Comparison of ENCODE assay signal across 9 mouse cellular contexts in the genomic region with DNA sequence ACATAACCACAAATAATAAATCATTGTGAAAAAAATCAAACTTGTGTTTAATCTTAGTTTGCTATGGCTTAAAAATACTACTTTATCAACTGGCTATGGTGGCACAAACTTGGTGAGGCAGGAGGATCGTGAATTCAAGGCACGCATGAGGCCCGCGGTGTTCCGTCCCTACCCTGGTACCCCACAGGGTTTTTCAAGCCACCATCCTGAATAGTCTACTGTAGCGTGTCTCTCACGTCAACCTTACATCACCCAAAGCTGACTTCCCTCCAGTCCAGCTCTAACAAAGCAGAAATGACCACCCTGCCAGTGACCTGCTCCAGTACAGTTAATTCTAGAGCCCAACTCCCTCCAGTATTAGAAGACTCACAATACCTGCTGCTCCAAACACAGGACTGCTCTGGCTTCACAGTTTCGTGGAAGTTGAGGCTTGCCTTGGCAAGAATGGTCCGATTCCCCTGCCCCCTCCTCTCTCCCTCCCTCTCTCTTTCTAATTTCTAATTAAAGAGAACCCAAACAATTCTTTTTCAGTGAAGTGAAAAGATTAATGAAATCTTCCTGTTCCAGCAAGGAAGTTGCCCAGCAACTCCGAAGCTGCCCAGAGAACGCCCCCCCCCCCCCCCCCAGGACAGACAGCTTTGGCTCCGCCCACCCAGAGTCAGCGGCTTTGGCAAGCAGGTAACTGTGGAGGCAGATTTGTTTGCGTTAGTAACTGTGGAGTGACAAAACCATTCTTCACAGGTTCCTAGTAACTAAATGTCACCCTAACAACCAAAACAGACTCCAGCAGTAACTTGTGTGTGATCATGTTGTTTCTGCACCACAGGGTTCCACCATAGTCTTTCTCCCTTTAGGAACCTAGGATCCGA. TPM values are rescaled to one million over a fixed set of nuclear protein-coding genes. Genes with fewer than 3 reads are reported as not detected.
DNase-seq lines count a peak whose midpoint lies in the region; ATAC-seq and TF ChIP-seq lines count a peak whose summit lies in the region.
"Had no signal": no experiment of that assay in that cellular context is flagged by ENCODE, and none has a peak within 500 bp of the region (broad histone marks: within the 10 kb centered on the region; RNA-seq: fewer than 3 reads in every experiment).

A gene (minus strand): TSS at position 606 of the 869 bp plus-strand sequence.

- H3K4me1 ChIP-seq in liver, adult 2 months (ENCODE audit: control insufficient read depth, insufficient read depth, low read length): no peaks in the 10 kb centered on the region; the same call in 1 of the 2 replicates
- H3K4me1 ChIP-seq in liver, embryonic 12.5 days: no peaks in the 10 kb centered on the region
- peaks cover 13% of the 10 kb centered on the region for H3K4me1 ChIP-seq in forebrain, embryonic 12.5 days
- peaks cover 2% of the 10 kb centered on the region; the same call in 1 of the 2 replicates for H3K4me1 ChIP-seq in limb, embryonic 14.5 days (ENCODE audit: control insufficient read depth, insufficient read depth, low read length)
- 0 out of 2 replicates have a peak, but pooled peaks cover 12% of the 10 kb centered on the region for H3K4me1 ChIP-seq in neural tube, embryonic 15.5 days

- ATAC-seq in liver, embryonic 12.5 days: no peak
- no peak for ATAC-seq in forebrain, embryonic 12.5 days (ENCODE audit: low FRiP score)
- ATAC-seq in limb, embryonic 14.5 days (ENCODE audit: low FRiP score, low read depth): no peak
- ATAC-seq in neural tube, embryonic 15.5 days (ENCODE audit: low FRiP score): peak; percentile 76
- no peak for ATAC-seq in megakaryocyte-erythroid progenitor cell, adult 5-6 weeks (replicated peaks; ENCODE audit: low FRiP score, low TSS enrichment, poor library complexity, severe bottlenecking)

- no peak for TF ChIP-seq CTCF in liver, adult 2 months (IDR thresholded peaks at IDR 0.05; ENCODE audit: low read depth, low read length)

- H3K4me2 ChIP-seq in liver, embryonic 12.5 days: no peak within 1 kb of the TSS
- H3K4me2 ChIP-seq in forebrain, embryonic 12.5 days: peak within 1 kb of the TSS; percentile 9; the same call in 1 of the 2 replicates
- no peak within 1 kb of the TSS for H3K4me2 ChIP-seq in limb, embryonic 14.5 days (replicated peaks; ENCODE audit: low read depth, low read length, severe bottlenecking)
- H3K4me2 ChIP-seq in neural tube, embryonic 15.5 days: peak within 1 kb of the TSS; percentile 35

- peak; percentile 10 for DNase-seq in liver, adult 2 months (ENCODE audit: extremely low read depth, low read depth, low spot score)
- peak; percentile 38 for DNase-seq in limb, embryonic 14.5 days (ENCODE audit: low spot score)
- DNase-seq in cerebellum, adult 9-11 months: no peak
- no peak for DNase-seq in urinary bladder, adult 2 months (ENCODE audit: low spot score)

- no peak for TF ChIP-seq POLR2A in liver, adult 2 months (IDR thresholded peaks at IDR 0.05; ENCODE audit: extremely low read depth, insufficient read depth, low read length)
- no peak for TF ChIP-seq POLR2A in limb, embryonic 14.5 days (IDR thresholded peaks at IDR 0.05; ENCODE audit: borderline replicate concordance, extremely low read depth, insufficient read depth, insufficient read length)

- H3K9ac ChIP-seq in liver, adult 2 months (ENCODE audit: low read depth, low read length): no peak within 1 kb of the TSS
- no peak within 1 kb of the TSS for H3K9ac ChIP-seq in liver, embryonic 12.5 days
- no peak within 1 kb of the TSS for H3K9ac ChIP-seq in forebrain, embryonic 12.5 days
- no peak within 1 kb of the TSS for H3K9ac ChIP-seq in limb, embryonic 14.5 days (ENCODE audit: low read depth, low read length, severe bottlenecking)
- no peak within 1 kb of the TSS for H3K9ac ChIP-seq in neural tube, embryonic 15.5 days (replicated peaks)

- no peaks in the 10 kb centered on the region for H3K27me3 ChIP-seq in liver, adult 2 months (ENCODE audit: control insufficient read depth, insufficient read depth, low read length)
- H3K27me3 ChIP-seq in liver, embryonic 12.5 days (replicated peaks): no peaks in the 10 kb centered on the region
- no peaks in the 10 kb centered on the region for H3K27me3 ChIP-seq in forebrain, embryonic 12.5 days
- H3K27me3 ChIP-seq in limb, embryonic 14.5 days (ENCODE audit: control insufficient read depth, insufficient read depth, low read length): no peaks in the 10 kb centered on the region
- H3K27me3 ChIP-seq in neural tube, embryonic 15.5 days (replicated peaks): no peaks in the 10 kb centered on the region

- H3K4me3 ChIP-seq in liver, adult 2 months (ENCODE audit: insufficient read depth, low read depth, low read length): no peak within 1 kb of the TSS
- H3K4me3 ChIP-seq in liver, embryonic 12.5 days: no peak within 1 kb of the TSS
- H3K4me3 ChIP-seq in forebrain, embryonic 12.5 days (replicated peaks): no peak within 1 kb of the TSS
- no peak within 1 kb of the TSS for H3K4me3 ChIP-seq in limb, embryonic 14.5 days (replicated peaks; ENCODE audit: low read length)
- no peak within 1 kb of the TSS for H3K4me3 ChIP-seq in neural tube, embryonic 15.5 days (replicated peaks)

- no peaks in the 10 kb centered on the region for H3K36me3 ChIP-seq in liver, adult 2 months (ENCODE audit: control insufficient read depth, insufficient read depth, low read length)
- peaks cover 13% of the 10 kb centered on the region for H3K36me3 ChIP-seq in liver, embryonic 12.5 days
- no peaks in the 10 kb centered on the region for H3K36me3 ChIP-seq in forebrain, embryonic 12.5 days (replicated peaks)
- no peaks in the 10 kb centered on the region for H3K36me3 ChIP-seq in limb, embryonic 14.5 days (ENCODE audit: control insufficient read depth, insufficient read depth, low read length)
- H3K36me3 ChIP-seq in neural tube, embryonic 15.5 days: no peaks in the 10 kb centered on the region

- 57% methylated on average over 15 of the region's 15 CpGs for WGBS in liver, adult 2 months
- 69% methylated on average over 15 of the region's 15 CpGs for WGBS in liver, embryonic 12.5 days (ENCODE audit: insufficient replicate concordance)
- 41% methylated on average over 15 of the region's 15 CpGs for WGBS in forebrain, embryonic 12.5 days
- 59% methylated on average over 15 of the region's 15 CpGs for WGBS in limb, embryonic 14.5 days
- WGBS in neural tube, embryonic 15.5 days: 28% methylated on average over 15 of the region's 15 CpGs

- H3K79me2 ChIP-seq in liver, adult 2 months (ENCODE audit: control insufficient read depth, insufficient read depth, low read length): no peaks in the 10 kb centered on the region

- no peak within 1 kb of the TSS for H3K27ac ChIP-seq in liver, adult 2 months (replicated peaks; ENCODE audit: insufficient read depth, low read depth, low read length)
- no peak within 1 kb of the TSS for H3K27ac ChIP-seq in liver, embryonic 12.5 days
- H3K27ac ChIP-seq in forebrain, embryonic 12.5 days: peak within 1 kb of the TSS; percentile 56; the same call in 1 of the 2 replicates
- 0 out of 2 replicates have a peak within 1 kb of the TSS, but pooled peaks have one; percentile 19 for H3K27ac ChIP-seq in limb, embryonic 14.5 days (replicated peaks; ENCODE audit: low read depth, low read length)
- peak within 1 kb of the TSS; percentile 74 for H3K27ac ChIP-seq in neural tube, embryonic 15.5 days (replicated peaks)
- H3K27ac ChIP-seq: macrophage had no signal

- H3K9me3 ChIP-seq in liver, embryonic 12.5 days (replicated peaks): no peaks in the 10 kb centered on the region
- no peaks in the 10 kb centered on the region for H3K9me3 ChIP-seq in forebrain, embryonic 12.5 days
- H3K9me3 ChIP-seq in limb, embryonic 14.5 days (ENCODE audit: control insufficient read depth, low read length): no peaks in the 10 kb centered on the region
- H3K9me3 ChIP-seq in neural tube, embryonic 15.5 days (replicated peaks): no peaks in the 10 kb centered on the region

RNA-seq across cellular contexts. Expression of the gene that starts here (rescaled TPM):
- 7.9 and 10.3 TPM in 2 replicates for total RNA-seq in liver, adult 2 months (2014; rRNA removed)
- 6.0 and 7.1 TPM in 2 replicates for polyA plus RNA-seq in liver, adult 2 months (2012; rRNA removed)
- 0.08 TPM in 2 replicates for polyA plus RNA-seq in liver, embryonic 12.5 days (2016; fragmentation: Nextera tagmentation; extraction: Ambion mirVana)
- 0.31 and 0.88 TPM in 2 replicates for polyA plus RNA-seq in forebrain, embryonic 12.5 days (2016; fragmentation: Nextera tagmentation; extraction: Ambion mirVana)
- 1.2 and 1.6 TPM in 2 replicates for polyA plus RNA-seq in limb, embryonic 14.5 days (2012; rRNA removed)
- polyA plus RNA-seq in limb, embryonic 14.5 days (2014; fragmentation: Nextera tagmentation; extraction: Ambion mirVana): 0.93 and 2.1 TPM in 2 replicates
- polyA plus RNA-seq in neural tube, embryonic 15.5 days (2015; fragmentation: Nextera tagmentation; extraction: Ambion mirVana): 1.2 and 1.3 TPM in 2 replicates
- total RNA-seq in megakaryocyte-erythroid progenitor cell, adult 5-6 weeks (2014; fragmentation: Nextera tagmentation): 0.42 TPM in 1 of 2 replicates, not detected in the other
- not detected in 2 replicates for total RNA-seq in megakaryocyte-erythroid progenitor cell, adult 5-6 weeks (2017)
- 0.33 and 0.35 TPM in 2 replicates for polyA plus RNA-seq in urinary bladder, adult 2 months (2012; rRNA removed)
- polyA plus RNA-seq: macrophage had no signal

Comparison
In these comparisons a context has a peak if more than half of its experiments do, and no peak if none do; other contexts are left out.
1. DNase-seq: peak in liver, adult 2 months (single experiment) and limb, embryonic 14.5 days (single experiment); none in cerebellum, adult 9-11 months (single experiment) and urinary bladder, adult 2 months (single experiment).
2. H3K27ac ChIP-seq: peak in forebrain, embryonic 12.5 days (single experiment), limb, embryonic 14.5 days (single experiment) and neural tube, embryonic 15.5 days (single experiment); none in liver, adult 2 months (single experiment) and liver, embryonic 12.5 days (single experiment).
3. H3K4me2 ChIP-seq: peak in forebrain, embryonic 12.5 days (single experiment) and neural tube, embryonic 15.5 days (single experiment); none in liver, embryonic 12.5 days (single experiment) and limb, embryonic 14.5 days (single experiment).